Mouse (Mus musculus) embryo, embryonic 10.5 days (tissue): ENCODE results near the gene Tpp2.
"Not testable (repeated sequence)": the region's sequence is repeated elsewhere in the genome, so short reads cannot be mapped to it uniquely, and the experiment has no call there.

ENCODE experiments used
- DNase-seq: peaks from one replicate; pipeline ENCODE4 v3.0.0-alpha.2; 2015; ENCODE audit warnings: low spot score

Gene Tpp2

DNA sequence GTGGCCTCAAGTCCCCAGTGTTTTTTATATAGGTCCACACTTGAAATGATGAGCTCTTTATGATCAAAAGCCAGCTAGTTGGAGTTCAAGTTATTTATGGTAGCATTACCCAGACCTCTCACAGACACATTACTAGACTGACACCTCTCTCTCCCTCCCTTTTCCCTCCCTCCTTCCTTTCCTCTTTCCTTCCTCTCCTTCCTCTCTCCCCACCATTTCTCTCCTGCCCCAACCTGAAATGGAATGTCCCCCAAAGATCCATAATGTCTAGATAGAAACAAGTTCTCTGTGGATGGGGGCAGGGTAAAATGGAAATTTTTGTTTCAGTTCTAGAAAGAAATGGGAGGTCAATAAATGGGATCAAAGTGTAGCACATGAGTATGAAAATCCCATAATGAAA lies 86.5 kb downstream of the Tpp2 start, which contains the start of gene Mettl21c:
Gene Mettl21c, minus strand, starts transcription at position 101 of the 400 bp plus-strand sequence.
- no peak for DNase-seq

DNA sequence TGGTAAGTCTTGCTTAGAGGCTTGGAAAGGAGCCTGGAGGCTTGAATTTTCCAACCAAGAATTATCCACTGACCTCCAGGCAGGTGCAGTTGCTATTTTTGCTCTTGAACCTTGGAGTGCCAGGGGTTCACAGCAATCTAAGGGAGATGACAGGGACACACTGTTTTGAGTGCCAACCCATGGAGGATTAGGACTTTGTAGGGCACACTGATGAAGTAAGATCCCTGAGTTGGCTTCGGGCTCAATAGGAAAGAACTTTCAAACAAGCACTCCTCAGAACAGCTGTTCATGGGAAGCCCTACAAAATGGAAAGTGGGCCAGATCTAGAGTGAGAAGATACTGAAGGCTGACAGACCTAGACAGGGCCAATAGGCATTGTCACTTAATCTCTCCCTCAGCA lies 89.2 kb downstream of the Tpp2 start:
- no peak for DNase-seq

DNA sequence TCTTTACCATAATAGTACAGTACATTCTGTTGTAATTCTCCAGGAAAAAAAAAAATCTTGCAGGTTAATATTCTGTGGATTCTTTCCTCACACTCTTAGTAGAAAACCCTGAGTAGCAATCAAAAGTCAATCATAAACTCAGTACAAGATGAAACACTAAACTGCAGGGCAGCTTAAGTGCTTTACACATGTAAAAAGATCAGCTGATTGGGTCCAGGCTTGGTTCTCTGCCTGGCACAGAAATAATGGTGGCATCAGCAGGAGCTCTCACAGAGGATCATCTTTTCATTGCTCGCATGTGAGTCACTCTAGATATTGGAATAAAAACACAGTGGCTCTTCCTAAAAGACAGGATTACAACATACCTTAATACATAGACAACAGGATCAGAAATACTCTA lies 94.2 kb downstream of the Tpp2 start:
- DNase-seq: no peak

DNA sequence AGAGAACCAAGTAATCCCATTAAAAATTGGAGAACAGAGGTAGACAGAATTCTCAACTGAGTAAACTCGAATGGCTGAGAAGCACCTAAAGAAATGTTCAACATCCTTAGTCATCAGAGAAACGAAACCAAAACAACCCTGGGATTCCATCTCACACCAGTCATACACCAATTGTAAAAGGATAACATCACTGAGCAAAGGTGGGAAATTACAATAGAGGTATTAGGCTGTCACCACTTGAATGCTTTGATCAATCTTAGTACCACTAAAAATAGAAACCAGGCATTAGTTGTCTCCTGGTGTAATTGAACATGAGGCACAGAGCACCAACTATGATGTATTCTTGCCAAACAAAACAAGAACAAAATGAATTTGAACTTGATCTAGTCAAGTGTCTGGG lies 98.8 kb downstream of the Tpp2 start:
- no peak for DNase-seq

DNA sequence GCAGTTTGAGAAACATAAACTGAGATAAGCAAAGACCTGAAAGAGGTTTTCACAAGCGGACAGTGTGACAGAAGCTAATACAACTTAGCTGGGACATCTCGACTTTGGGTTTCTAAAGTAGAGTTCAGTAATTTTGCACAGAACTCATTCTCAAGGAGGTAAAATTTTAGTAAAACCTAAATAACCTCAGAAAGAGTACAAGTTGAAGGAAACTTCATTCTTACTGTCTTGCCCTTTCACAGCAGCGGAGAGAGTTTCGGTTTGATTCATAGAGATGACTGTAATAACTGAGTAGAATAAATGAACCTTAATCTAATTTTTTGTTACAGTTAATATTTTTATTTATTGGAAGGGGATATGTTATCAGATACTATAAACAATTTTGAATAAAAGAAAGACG lies 99.5 kb downstream of the Tpp2 start:
- no peak for DNase-seq

DNA sequence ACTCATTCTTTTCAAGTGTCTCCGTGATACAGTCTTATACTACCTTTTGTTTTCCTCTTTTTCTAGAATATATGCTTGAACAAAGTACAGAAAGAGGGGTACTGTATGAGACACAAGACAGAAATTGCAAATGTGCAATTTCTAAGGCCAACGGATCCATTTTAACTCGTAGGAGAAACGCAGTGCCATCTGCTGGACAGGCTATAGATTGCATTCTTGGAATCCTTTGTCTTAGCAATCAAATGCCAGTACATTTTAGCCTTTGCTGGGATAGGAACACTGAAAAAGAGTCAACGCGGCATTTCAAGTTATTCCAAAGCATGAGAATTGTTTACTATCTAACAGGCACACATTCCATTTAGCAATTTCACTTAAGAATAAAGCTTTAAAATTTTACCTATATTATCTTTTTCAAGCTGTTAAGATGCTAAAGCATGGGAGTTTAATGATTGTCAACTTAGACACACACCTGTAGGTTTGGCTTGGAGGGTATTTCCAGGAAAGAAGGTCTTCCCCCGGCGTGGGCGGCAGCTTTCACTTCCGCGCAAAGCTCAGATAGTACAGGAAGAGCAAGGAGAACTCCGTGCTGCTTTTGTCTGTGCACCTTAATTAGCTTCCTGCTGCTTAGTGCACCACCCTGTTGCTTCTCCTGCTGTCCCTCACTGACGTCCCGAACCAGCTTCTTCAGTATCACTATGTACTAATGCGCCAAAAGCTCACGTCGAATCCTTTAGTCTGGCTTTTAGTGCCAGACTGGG lies 108.5 kb downstream of the Tpp2 start:
- DNase-seq: peak; percentile 85

DNA sequence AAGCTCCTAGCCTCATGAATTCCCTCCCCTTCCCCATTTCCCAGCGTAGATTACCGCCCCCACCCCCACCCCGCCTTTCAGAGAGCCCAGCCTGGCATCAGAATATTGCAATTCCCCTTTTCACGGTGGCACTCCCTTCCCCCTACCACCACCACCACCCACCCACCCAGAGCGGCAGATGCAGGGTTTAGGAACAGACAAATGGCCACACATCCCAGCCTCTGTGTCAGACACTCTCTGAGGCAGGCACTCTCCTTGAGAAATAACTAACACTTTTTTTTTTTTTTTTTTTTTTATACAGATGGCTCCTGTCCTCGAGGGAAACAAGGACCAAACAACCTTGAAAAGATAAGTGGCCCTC lies 109.1 kb downstream of the Tpp2 start:
- DNase-seq: no peak

DNA sequence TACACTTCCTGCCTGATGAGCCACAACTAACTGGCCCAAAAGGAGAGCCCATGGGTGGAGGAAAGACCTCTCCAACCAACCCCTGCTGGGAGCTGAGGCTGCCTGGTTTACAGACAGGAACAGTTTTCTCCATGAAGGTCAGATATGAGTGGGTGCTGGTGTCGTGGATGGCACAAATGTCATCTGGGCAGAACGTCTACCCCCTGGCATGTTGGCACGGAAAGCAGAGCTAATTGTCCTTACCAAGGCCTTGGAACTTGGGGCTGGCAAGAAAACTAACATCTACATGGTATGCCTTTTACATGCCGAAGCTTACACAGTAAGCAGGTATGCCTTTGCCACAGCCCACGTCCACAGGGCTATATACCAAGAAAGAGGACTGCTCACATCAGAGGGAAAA lies 112.2 kb downstream of the Tpp2 start:
- DNase-seq: not testable (repeated sequence)

DNA sequence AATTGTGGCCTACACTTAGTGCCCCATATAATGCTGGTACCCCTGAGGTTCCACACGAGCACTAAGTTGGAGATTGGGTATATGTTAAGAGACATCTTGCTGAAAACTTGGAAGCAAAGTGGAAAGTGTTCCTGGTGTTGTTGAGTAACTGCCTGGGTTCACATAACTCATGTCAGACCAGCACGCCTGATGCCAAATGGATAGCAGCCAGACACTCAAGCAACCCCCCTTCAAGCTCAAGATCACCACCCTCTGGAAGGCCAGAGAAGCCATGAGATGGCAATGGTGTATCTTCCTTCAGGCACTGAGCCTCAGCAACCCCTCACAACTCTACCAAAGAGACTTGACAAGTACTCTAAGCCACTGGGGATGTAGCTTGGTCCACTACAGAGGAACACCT lies 113.1 kb downstream of the Tpp2 start:
- no peak for DNase-seq
